Mouse (Mus musculus) hindbrain, embryonic 13.5 days (tissue): ENCODE results near the gene BC049715. TPM values are rescaled to one million over a fixed set of nuclear protein-coding genes. Genes with fewer than 3 reads are reported as not detected.
"Not testable (repeated sequence)": the region's sequence is repeated elsewhere in the genome, so short reads cannot be mapped to it uniquely, and the experiment has no call there.

ENCODE experiments used
- ATAC-seq: fragments of 200-750 bp; cut with Nextera tagmentation; 2 replicates; pipeline ENCODE4 v1.8.0; 2017; ENCODE audit warnings: moderate TSS enrichment; ENCODE audit not compliant: low FRiP score
- H3K27ac ChIP-seq: fragments of 300-500 bp; sonication (generic); 2 replicates; pipeline ENCODE4 v1.5.1; 2015; ENCODE audit warnings: inconsistent platforms, mild to moderate bottlenecking, moderate library complexity
- H3K27me3 ChIP-seq: fragments of 300-500 bp; sonication (generic); 2 replicates; pipeline ENCODE4 v1.6.1; 2015; ENCODE audit warnings: mild to moderate bottlenecking, inconsistent platforms
- H3K36me3 ChIP-seq: fragments of 300-500 bp; sonication (generic); 2 replicates; pipeline ENCODE4 v1.6.1; 2015; ENCODE audit warnings: mild to moderate bottlenecking, inconsistent platforms
- H3K4me1 ChIP-seq: fragments of 300-500 bp; sonication (generic); replicated peaks from 2 replicates; pipeline ENCODE4 v1.6.1; 2015; ENCODE audit warnings: inconsistent platforms
- H3K4me2 ChIP-seq: fragments of 300-500 bp; sonication (generic); 2 replicates; pipeline ENCODE4 v1.6.1; 2015; ENCODE audit warnings: inconsistent platforms, mild to moderate bottlenecking, moderate library complexity
- H3K4me3 ChIP-seq: fragments of 300-500 bp; sonication (generic); 2 replicates; pipeline ENCODE4 v1.5.1; 2015; ENCODE audit warnings: mild to moderate bottlenecking, inconsistent platforms
- H3K9ac ChIP-seq: fragments of 300-500 bp; sonication (generic); 2 replicates; pipeline ENCODE4 v1.6.1; 2015; ENCODE audit warnings: mild to moderate bottlenecking, inconsistent platforms
- H3K9me3 ChIP-seq: fragments of 300-500 bp; sonication (generic); 2 replicates; pipeline ENCODE4 v1.6.1; 2016; ENCODE audit warnings: inconsistent platforms
- WGBS: fragments of 180-500 bp; shearing (Covaris S2); methylation state at CpG from one replicate; pipeline ENCODE4 v1.1.7; 2015; 5-methylcytosine and 5-hydroxymethylcytosine counted together
- microRNA-seq: library from miRNA; unstranded; fragments of <30 nt; microRNA quantifications from one replicate; pipeline ENCODE4, GENCODE M21; 2016
- polyA plus RNA-seq: library from polyadenylated mRNA; unstranded; fragments of >200 nt; fragmentation: Nextera tagmentation; extraction: Ambion mirVana; gene quantifications from 2 replicates; pipeline ENCODE4 v1.2.1, GENCODE M21; 2015

The BC049715 gene
- polyA plus RNA-seq, 1 experiment from 2014 or later, result 1.5 TPM

DNA sequence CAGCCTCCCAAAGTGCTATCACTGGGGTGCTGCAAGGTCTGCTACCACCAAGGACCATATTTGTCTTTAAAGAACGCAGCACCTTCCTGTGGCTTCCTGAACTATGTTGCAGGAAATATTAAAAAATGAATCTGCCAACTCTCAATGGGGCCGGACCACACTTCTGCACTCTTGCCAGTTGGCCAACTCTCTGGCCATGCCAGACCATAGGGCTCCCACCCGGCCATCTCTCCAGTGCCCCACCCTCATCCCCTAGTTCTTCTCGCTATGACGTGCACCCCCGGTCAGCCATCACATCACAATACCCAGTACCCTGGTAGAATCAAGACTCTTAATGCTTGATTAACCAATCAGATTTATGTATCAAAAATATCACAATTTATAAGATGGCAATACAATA is 56.5 kb downstream of the BC049715 start:
- H3K4me2 ChIP-seq, result no peak overlapping the region
- 94% methylated on average over 6 of the region's 6 CpGs for WGBS
- no peak for ATAC-seq

DNA sequence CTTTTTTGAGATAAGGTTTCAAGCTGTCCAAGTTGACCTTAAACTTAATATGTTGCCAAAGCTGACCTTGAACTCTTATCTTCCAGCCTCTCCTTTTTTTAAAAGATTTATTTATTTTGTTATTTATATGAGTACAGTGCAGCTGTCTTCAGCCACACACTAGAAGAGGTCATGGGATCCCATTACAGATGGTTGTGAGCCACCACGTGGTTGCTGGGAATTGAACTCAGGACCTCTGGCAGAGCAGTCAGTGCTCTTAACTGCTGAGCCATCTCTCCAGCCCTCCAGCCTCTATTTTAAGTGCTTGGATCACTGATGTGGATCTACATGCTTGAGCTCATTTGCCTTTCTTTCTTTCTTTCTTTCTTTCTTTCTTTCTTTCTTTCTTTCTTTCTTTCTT is 57.3 kb downstream of the BC049715 start:
- not testable (repeated sequence) for H3K4me2 ChIP-seq, H3K4me1 ChIP-seq, H3K4me3 ChIP-seq, H3K27me3 ChIP-seq, H3K36me3 ChIP-seq, H3K9ac ChIP-seq, H3K27ac ChIP-seq, ATAC-seq, H3K9me3 ChIP-seq
- 60% methylated on average over 1 of the region's 1 CpGs for WGBS

More for the DNA sequence above, 56.5 kb downstream of the BC049715 start:
- Histone ChIP-seq H3K27ac (no peak overlapping the region), H3K9me3 (no peaks in the 10 kb centered on the region), H3K9ac (no peak overlapping the region), H3K4me3 (no peak overlapping the region), H3K4me1 (no peaks in the 10 kb centered on the region), H3K27me3 (no peaks in the 10 kb centered on the region), H3K36me3 (no peaks in the 10 kb centered on the region)

DNA sequence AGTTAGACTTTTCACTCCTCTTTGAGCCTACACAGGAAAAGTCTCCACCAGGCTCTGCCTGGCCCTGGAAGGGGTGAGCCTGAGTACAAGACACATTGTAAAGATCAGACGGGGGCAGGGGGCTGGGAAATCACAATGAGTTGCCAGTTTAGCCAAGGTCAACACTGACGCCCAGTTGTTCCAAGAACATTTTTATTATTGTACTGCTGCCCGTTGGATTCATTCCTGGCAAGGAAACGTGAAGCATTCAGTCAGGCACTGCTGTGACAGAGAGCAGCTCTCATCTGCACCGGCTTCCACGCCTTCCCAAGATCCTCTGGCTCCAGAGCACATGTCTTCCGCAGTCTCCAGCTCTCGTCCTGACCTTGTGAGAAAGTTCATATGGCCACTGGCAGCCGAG is 60.4 kb downstream of the BC049715 start:
- Histone ChIP-seq H3K9ac (no peak overlapping the region), H3K9me3 (no peaks in the 10 kb centered on the region), H3K27me3 (no peaks in the 10 kb centered on the region), H3K4me2 (no peak overlapping the region), H3K4me3 (no peak overlapping the region), H3K4me1 (no peaks in the 10 kb centered on the region), H3K36me3 (no peaks in the 10 kb centered on the region), H3K27ac (no peak overlapping the region)
- no peak for ATAC-seq
- 77% methylated on average over 9 of the region's 9 CpGs for WGBS

DNA sequence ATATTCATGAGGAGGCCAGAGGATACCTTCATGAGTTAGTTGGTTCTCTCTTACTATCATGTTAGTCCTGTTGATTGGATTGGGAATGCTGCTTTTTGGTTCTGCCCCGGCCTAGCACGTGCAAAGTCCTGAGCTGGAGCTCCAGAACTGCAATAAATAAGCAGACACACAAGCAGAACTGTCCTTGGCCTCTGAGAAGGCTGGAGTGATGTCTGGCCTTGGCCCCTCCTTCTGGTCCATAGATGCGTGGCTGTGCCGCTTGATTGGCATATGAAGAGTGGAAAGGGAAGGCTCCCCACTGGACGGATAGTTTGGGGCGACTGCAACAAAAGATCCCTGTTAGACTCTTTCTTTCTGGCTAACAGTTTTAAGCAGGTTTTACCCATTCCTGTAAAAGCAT is 61.6 kb downstream of the BC049715 start:
- no peaks in the 10 kb centered on the region for H3K4me1 ChIP-seq
- H3K9ac ChIP-seq, result no peak overlapping the region
- WGBS, result 86% methylated on average over 6 of the region's 6 CpGs
- no peaks in the 10 kb centered on the region for H3K27me3 ChIP-seq
- H3K9me3 ChIP-seq, result no peaks in the 10 kb centered on the region
- no peak overlapping the region for H3K4me3 ChIP-seq
- H3K27ac ChIP-seq, result no peak overlapping the region
- no peaks in the 10 kb centered on the region for H3K36me3 ChIP-seq
- H3K4me2 ChIP-seq, result no peak overlapping the region
- ATAC-seq, result no peak

DNA sequence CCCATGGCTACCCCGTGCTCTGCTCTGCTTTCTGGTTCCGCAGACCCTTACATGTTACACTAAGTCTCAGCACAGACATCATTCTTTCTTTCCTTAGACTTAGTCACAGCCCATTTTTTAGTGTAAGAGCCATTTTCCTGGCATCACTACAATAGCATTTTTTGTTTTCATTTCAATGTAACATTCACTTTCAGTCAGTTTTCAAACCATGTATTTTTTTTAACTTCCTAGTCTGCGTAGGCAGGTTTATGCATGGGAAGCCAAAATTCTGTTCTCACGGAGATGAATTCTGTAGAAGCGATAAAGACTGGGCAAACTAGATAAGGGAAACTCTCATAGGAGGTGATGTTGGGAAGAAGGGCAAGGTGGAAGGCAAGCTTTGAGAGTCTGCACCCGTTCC is 62.1 kb downstream of the BC049715 start:
- no peaks in the 10 kb centered on the region for H3K36me3 ChIP-seq
- no peaks in the 10 kb centered on the region for H3K27me3 ChIP-seq
- no peaks in the 10 kb centered on the region for H3K4me1 ChIP-seq
- H3K4me3 ChIP-seq, result no peak overlapping the region
- WGBS, result 92% methylated on average over 6 of the region's 6 CpGs
- no peak overlapping the region for H3K9ac ChIP-seq
- H3K27ac ChIP-seq, result no peak overlapping the region
- H3K4me2 ChIP-seq, result no peak overlapping the region
- no peaks in the 10 kb centered on the region for H3K9me3 ChIP-seq
- ATAC-seq, result no peak

Small RNAs within 50 kb of the gene (microRNA-seq; reads per million reads assigned to microRNA genes)
- not detected for gene Gm44364

Other genes with a start within 250 kb of the BC049715 start
- 1.4 and 1.8 TPM in 2 replicates for gene Plbd1, start 165.7 kb upstream of the BC049715 start, polyA plus RNA-seq
- 0.09 and 0.17 TPM in 2 replicates for gene Gucy2c, start 45.9 kb upstream of the BC049715 start, polyA plus RNA-seq
- 0.65 and 0.90 TPM in 2 replicates for gene Hist4h4, start 23.2 kb upstream of the BC049715 start, polyA plus RNA-seq
- gene H2afj, start 19.4 kb upstream of the BC049715 start, polyA plus RNA-seq, result 116 and 125 TPM in 2 replicates
- 80.1 and 82.5 TPM in 2 replicates for gene Wbp11, start 607 bp downstream of the BC049715 start, polyA plus RNA-seq
- gene Smco3, start 7.8 kb downstream of the BC049715 start, polyA plus RNA-seq, result 0.19 and 0.66 TPM in 2 replicates
- 0.13 and 0.39 TPM in 2 replicates for gene Art4, start 30.1 kb downstream of the BC049715 start, polyA plus RNA-seq
- gene Mgp, start 48.2 kb downstream of the BC049715 start, polyA plus RNA-seq, result 13.6 and 16.2 TPM in 2 replicates
- not detected in 2 replicates for gene Erp27, start 94.6 kb downstream of the BC049715 start, polyA plus RNA-seq
- gene Pde6h, start 96.2 kb downstream of the BC049715 start, polyA plus RNA-seq, result not detected in 2 replicates
- 16.7 and 19.2 TPM in 2 replicates for gene Arhgdib, start 114.3 kb downstream of the BC049715 start, polyA plus RNA-seq